Mouse (Mus musculus) ES-E14 (cell line): ENCODE data around the gene 1700015G11Rik. TPM values are rescaled to one million over a fixed set of nuclear protein-coding genes. Genes with fewer than 3 reads are reported as not detected.

ENCODE experiments used
- DNase-seq: peaks from one replicate; pipeline ENCODE4 v3.0.0-alpha.2; 2013; ENCODE audit warnings: low read depth, low spot score
- H3K27ac ChIP-seq: 2 replicates; pipeline ENCODE4 v1.5.1; 2012; ENCODE audit warnings: low read depth, mild to moderate bottlenecking, low read length, moderate library complexity, mixed read lengths; ENCODE audit not compliant: poor library complexity, insufficient read depth, severe bottlenecking
- H3K36me3 ChIP-seq: 2 replicates; pipeline ENCODE4 v1.6.1; 2012; ENCODE audit warnings: mild to moderate bottlenecking, low read length, moderate library complexity, mixed read lengths; ENCODE audit not compliant: control insufficient read depth, poor library complexity, insufficient read depth, severe bottlenecking
- H3K4me1 ChIP-seq, 2 experiments: fragments of 150-350 bp in 1 of 2; sonication (generic) in 1 of 2; 2 replicates each; pipeline ENCODE4 v1.6.1; 2012; ENCODE audit warnings: low read length in 2 of 2, mild to moderate bottlenecking in 1 of 2, mixed read lengths in 1 of 2; ENCODE audit not compliant: control insufficient read depth in 2 of 2, insufficient read depth in 2 of 2, poor library complexity in 1 of 2
- H3K4me3 ChIP-seq, 2 experiments: fragments of 150-350 bp in 1 of 2; sonication (generic) in 1 of 2; 2 replicates each; pipeline ENCODE4 v1.5.1; 2012; ENCODE audit warnings: low read length in 2 of 2, low read depth in 1 of 2, mild to moderate bottlenecking in 1 of 2, mixed read lengths in 1 of 2; ENCODE audit not compliant: insufficient read depth in 1 of 2, poor library complexity in 1 of 2, severe bottlenecking in 1 of 2
- H3K9ac ChIP-seq: 2 replicates; pipeline ENCODE4 v1.6.1; 2012; ENCODE audit warnings: low read depth, mild to moderate bottlenecking, low read length, mixed read lengths; ENCODE audit not compliant: poor library complexity, insufficient read depth, severe bottlenecking
- H3K9me3 ChIP-seq: fragments of 150-350 bp; sonication (generic); 2 replicates; pipeline ENCODE4 v1.6.1; 2012; ENCODE audit warnings: low read depth, mild to moderate bottlenecking, low read length; ENCODE audit not compliant: control insufficient read depth, insufficient read depth
- CHD2 ChIP-seq: IDR thresholded peaks from 2 replicates; pipeline ENCODE4 v1.6.1; 2014; ENCODE audit warnings: mild to moderate bottlenecking, low read depth, low read length, inconsistent platforms
- HCFC1 ChIP-seq: IDR thresholded peaks from 2 replicates; pipeline ENCODE4 v1.6.1; 2012; ENCODE audit warnings: low read length, inconsistent platforms, borderline replicate concordance; ENCODE audit not compliant: insufficient read depth
- MAFK ChIP-seq: IDR thresholded peaks from 2 replicates; pipeline ENCODE4 v1.6.1; 2014; ENCODE audit warnings: mild to moderate bottlenecking, low read depth, low read length, inconsistent platforms; ENCODE audit not compliant: insufficient read depth
- ZC3H11A ChIP-seq: IDR thresholded peaks from 2 replicates; pipeline ENCODE4 v1.6.1; 2012; ENCODE audit warnings: low read depth, mild to moderate bottlenecking, inconsistent platforms, low read length, borderline replicate concordance
- ZNF384 ChIP-seq: IDR thresholded peaks from 2 replicates; pipeline ENCODE4 v1.6.1; 2012; ENCODE audit warnings: low read depth, low read length, inconsistent platforms
- in situ Hi-C, 2 experiments: fragments of 600-800 bp; cut with MboI; formaldehyde crosslinking; loops; one replicate each; pipeline ENCODE4 v1.15.1; 2025; ENCODE audit warnings: low sequenced_read_pairs in 2 of 2, inconsistent platforms in 1 of 2; ENCODE audit not compliant: unreplicated experiment in 2 of 2
- total RNA-seq: library from RNA; depleted of rRNA; stranded (reverse); fragments of 300-350 nt; gene quantifications from 2 replicates; pipeline ENCODE4 v1.2.3, GENCODE M21; 2012; rRNA removed

Gene 1700015G11Rik
- total RNA-seq, 1 experiment: not detected

DNA sequence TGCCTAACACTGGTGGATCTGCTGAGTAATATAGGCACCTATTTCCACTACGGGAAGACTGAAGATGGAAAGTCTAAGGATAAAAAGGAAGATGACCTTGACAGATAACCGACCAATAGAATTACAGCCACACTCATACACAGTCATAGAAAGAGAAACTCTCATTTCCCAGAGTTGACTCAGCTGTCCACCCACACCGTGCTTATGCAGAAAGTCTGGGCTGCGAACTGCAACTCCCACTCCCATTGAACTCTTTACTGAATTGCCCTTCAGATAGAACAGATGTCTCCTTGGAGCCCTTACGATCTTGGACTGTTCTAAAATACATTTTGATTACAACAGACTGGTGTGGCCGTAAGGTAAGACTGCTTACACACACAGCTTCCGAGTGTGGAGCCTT lies 50.8 kb downstream of the 1700015G11Rik start:
- in situ Hi-C loops: loop anchor here in 1 of 2 experiments (25.0 kb wide), 1 partner anchor 327 kb away; no protein-coding TSS in a partner anchor
- TF ChIP-seq ZC3H11A (no peak), CHD2 (no peak), ZNF384 (no peak), HCFC1 (no peak), MAFK (no peak)
- H3K4me3 ChIP-seq: no peak overlapping the region
- H3K36me3 ChIP-seq: no peaks in the 10 kb centered on the region
- no peaks in the 10 kb centered on the region for H3K9me3 ChIP-seq
- no peak for DNase-seq
- no peak overlapping the region for H3K9ac ChIP-seq
- H3K27ac ChIP-seq: no peak overlapping the region
- no peaks in the 10 kb centered on the region for H3K4me1 ChIP-seq

DNA sequence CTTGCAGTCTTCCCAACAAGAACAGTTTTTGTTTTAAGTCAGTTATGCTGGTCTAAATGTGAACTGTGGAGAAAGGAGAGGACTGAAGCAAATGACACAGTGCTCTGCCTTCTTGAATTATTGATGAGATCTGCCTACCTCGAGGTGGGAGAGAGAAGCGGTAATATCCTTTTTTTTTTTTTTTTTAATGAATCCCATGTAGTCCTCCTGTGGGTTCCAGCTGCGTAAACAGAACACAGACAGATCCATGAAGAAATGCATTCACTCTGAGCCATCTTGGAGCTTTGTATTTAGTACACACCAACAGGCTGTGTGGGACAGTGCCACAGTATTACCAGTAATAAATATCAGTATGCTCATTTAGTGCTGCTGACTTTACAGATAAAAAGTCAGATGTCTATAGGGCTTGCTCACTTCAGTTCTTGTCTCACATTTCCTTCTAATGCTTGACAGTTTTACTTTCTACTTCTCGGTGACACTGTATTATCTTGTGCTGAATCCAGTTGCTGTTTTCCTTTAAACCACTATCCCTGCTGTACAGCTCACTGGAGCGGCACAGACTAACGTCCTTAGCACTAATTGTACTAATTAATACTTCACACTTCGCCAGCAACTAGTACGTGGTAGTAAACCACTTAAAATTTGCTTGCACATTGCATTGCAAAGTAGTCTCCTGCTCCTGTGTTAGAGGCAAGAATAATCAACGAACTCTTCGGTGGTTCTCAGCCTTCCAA lies 53.1 kb downstream of the 1700015G11Rik start:
- in situ Hi-C loops: loop anchor here in 1 of 2 experiments (25.0 kb wide), 1 partner anchor 325 kb away; no protein-coding TSS in a partner anchor
- H3K9ac ChIP-seq: no peak overlapping the region
- H3K27ac ChIP-seq: no peak overlapping the region
- no peak overlapping the region for H3K4me3 ChIP-seq
- no peak for DNase-seq
- no peaks in the 10 kb centered on the region for H3K9me3 ChIP-seq
- TF ChIP-seq ZC3H11A: no peak
- TF ChIP-seq MAFK: no peak
- TF ChIP-seq ZNF384: no peak
- no peak for TF ChIP-seq HCFC1
- no peak for TF ChIP-seq CHD2
- H3K4me1 ChIP-seq: peaks cover 2 to 10% of the 10 kb centered on the region in 2 experiments; a peak in 2 of 4 replicates
- no peaks in the 10 kb centered on the region for H3K36me3 ChIP-seq

Other genes with a start within 250 kb of the 1700015G11Rik start
- 4.1 and 5.0 TPM in 2 replicates for gene Gas2, start 153.7 kb downstream of the 1700015G11Rik start, total RNA-seq
- 4.9 and 8.6 TPM in 2 replicates for gene Fancf, start 153.5 kb downstream of the 1700015G11Rik start, total RNA-seq
- gene Svip, start 9.7 kb downstream of the 1700015G11Rik start, total RNA-seq: 3.3 and 5.0 TPM in 2 replicates